Mouse (Mus musculus) limb, embryonic 15.5 days (tissue): ENCODE measurements around the gene Bckdhb. TPM values are rescaled to one million over a fixed set of nuclear protein-coding genes. Genes with fewer than 3 reads are reported as not detected.

ENCODE experiments used
- ATAC-seq: fragments of 200-750 bp; cut with Nextera tagmentation; 2 replicates; pipeline ENCODE4 v1.8.0; 2017; ENCODE audit warnings: low read depth, moderate TSS enrichment; ENCODE audit not compliant: insufficient number of reproducible peaks, low FRiP score, low TSS enrichment
- H3K27ac ChIP-seq: fragments of 300-500 bp; sonication (generic); 2 replicates; pipeline ENCODE4 v1.5.1; 2015; ENCODE audit warnings: moderate library complexity, mild to moderate bottlenecking, inconsistent platforms
- H3K27me3 ChIP-seq: fragments of 300-500 bp; sonication (generic); 2 replicates; pipeline ENCODE4 v1.6.1; 2015; ENCODE audit warnings: inconsistent platforms
- H3K36me3 ChIP-seq: fragments of 300-500 bp; sonication (generic); 2 replicates; pipeline ENCODE4 v1.6.1; 2015; ENCODE audit warnings: inconsistent platforms
- H3K4me1 ChIP-seq: fragments of 300-500 bp; sonication (generic); 2 replicates; pipeline ENCODE4 v1.6.1; 2015; ENCODE audit warnings: inconsistent platforms
- H3K4me2 ChIP-seq: fragments of 300-500 bp; sonication (generic); 2 replicates; pipeline ENCODE4 v1.6.1; 2015; ENCODE audit warnings: mild to moderate bottlenecking, inconsistent platforms
- H3K4me3 ChIP-seq: fragments of 300-500 bp; sonication (generic); 2 replicates; pipeline ENCODE4 v1.5.1; 2015; ENCODE audit warnings: mild to moderate bottlenecking, inconsistent platforms
- H3K9ac ChIP-seq: fragments of 300-500 bp; sonication (generic); 2 replicates; pipeline ENCODE4 v1.6.1; 2015; ENCODE audit warnings: inconsistent platforms
- H3K9me3 ChIP-seq: fragments of 300-500 bp; sonication (generic); 2 replicates; pipeline ENCODE4 v1.6.1; 2016; ENCODE audit warnings: inconsistent platforms
- WGBS: fragments of 180-500 bp; shearing (Covaris S2); methylation state at CpG from one replicate; pipeline ENCODE4 v1.1.7; 2015; 5-methylcytosine and 5-hydroxymethylcytosine counted together
- polyA plus RNA-seq: library from polyadenylated mRNA; unstranded; fragments of >200 nt; fragmentation: Nextera tagmentation; extraction: Ambion mirVana; gene quantifications from 2 replicates; pipeline ENCODE4 v1.2.1, GENCODE M21; 2015

Bckdhb gene
- polyA plus RNA-seq, 1 experiment from 2014 or later, result 46.0 TPM

DNA sequence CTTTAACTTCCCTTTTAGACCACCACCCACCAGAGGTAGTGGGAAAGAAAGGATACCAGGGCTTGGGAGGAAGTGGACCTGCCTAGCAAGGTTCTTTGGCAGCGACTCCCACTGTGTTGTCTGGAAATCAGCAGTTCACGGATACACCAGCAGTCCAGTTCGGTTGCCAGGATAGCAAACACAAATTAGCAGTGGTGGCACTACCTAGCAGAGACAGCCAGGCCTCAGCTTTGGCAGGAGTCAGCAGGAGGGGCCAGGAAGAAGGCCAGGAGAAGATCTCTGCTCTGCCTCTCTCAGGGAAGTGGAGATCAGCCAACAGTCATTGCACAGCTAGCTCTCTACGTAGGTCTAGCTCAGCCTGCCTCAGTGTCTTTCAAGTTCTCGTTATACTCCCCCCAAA, 159.7 kb downstream of the Bckdhb start:
- Histone ChIP-seq H3K9ac (no peak overlapping the region), H3K27me3 (no peaks in the 10 kb centered on the region), H3K4me1 (no peaks in the 10 kb centered on the region), H3K4me2 (no peak overlapping the region), H3K27ac (no peak overlapping the region), H3K9me3 (no peaks in the 10 kb centered on the region), H3K36me3 (no peaks in the 10 kb centered on the region), H3K4me3 (no peak overlapping the region)
- no peak for ATAC-seq
- WGBS, result 86% methylated on average over 5 of the region's 5 CpGs

DNA sequence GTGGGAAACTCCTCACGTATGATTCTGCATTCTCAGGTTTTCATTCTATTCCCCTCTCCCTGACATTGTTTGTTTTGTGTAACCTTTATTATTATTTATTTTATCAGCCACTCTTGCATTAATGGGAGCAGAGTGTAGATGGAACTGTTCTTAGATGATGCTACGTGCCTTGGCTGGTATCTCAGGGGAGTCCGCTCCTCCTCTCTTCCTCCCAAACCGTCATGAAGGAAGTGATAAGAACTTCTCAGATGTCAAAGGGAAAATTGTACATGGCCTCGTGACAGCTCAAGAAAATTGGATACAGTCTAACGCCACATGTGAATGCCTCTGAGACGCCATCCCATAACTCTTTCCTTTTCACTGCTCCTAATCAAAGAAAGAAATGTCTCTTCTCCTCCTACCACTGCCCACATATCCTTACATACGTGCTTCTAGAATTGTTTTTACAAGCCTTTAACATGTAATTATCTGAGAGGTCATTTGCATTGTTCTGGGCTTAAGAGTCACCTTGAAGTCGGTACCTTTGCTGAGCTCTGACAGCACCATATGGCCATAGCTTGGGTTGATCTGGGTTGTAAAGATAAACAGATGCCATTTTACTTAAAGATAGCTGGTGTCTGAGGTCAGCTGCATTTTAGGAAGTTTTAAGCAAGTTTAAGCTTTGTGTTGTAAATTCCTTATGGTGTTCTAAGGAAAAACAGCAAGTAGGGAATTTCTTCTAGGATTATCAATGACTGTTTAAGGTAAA, 165.5 kb downstream of the Bckdhb start:
- no peaks in the 10 kb centered on the region for H3K9me3 ChIP-seq
- H3K36me3 ChIP-seq, result no peaks in the 10 kb centered on the region
- ATAC-seq, result no peak
- H3K4me1 ChIP-seq, result no peaks in the 10 kb centered on the region
- no peak overlapping the region for H3K4me3 ChIP-seq
- H3K9ac ChIP-seq, result no peak overlapping the region
- H3K4me2 ChIP-seq, result no peak overlapping the region
- no peaks in the 10 kb centered on the region for H3K27me3 ChIP-seq
- WGBS, result 59% methylated on average over 9 of the region's 9 CpGs
- H3K27ac ChIP-seq, result no peak overlapping the region

DNA sequence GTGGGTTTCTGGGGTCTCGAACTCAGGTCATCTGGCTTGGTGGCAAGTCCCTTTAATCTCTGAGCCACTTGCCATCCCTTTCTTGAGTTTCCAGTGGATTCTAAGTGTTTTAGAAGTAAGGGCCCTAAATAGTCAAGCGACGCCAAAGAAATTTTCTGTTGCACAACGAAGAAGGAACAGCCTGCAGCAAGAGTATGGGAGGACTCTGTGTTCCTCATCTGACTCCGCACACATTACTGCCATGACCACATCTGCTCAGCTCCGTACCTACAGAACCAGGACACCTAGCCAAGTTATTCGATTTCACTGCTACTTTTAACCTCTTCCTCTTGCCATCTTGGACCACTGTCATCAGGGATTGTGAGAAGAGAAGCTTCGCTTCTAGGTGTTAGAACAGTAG, 168.0 kb downstream of the Bckdhb start:
- no peaks in the 10 kb centered on the region for H3K4me1 ChIP-seq
- 90% methylated on average over 8 of the region's 8 CpGs for WGBS
- ATAC-seq, result no peak
- H3K9ac ChIP-seq, result no peak overlapping the region
- H3K36me3 ChIP-seq, result no peaks in the 10 kb centered on the region
- no peak overlapping the region for H3K27ac ChIP-seq
- no peaks in the 10 kb centered on the region for H3K9me3 ChIP-seq
- no peak overlapping the region for H3K4me3 ChIP-seq
- H3K27me3 ChIP-seq, result no peaks in the 10 kb centered on the region
- no peak overlapping the region for H3K4me2 ChIP-seq

DNA sequence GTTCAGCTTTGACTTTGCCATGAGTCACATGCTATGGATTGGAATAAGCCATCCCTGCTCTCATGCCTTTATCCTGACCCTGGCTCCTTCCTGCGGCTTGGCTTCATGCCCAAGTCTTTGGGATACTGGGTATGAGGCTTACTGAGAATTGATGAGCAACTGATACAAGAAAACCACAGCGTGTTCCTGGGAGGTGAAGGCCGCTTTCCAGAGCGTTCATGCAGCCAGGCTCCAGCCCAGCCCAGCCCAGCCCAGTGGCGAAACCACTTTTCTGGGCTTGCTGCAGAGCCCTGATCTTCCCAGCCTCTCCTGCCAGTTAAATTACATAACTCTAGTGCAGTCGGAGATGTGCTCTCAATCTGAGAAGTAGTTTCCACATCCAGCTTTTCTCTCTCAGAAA, 169.2 kb downstream of the Bckdhb start:
- H3K9me3 ChIP-seq, result no peaks in the 10 kb centered on the region
- 82% methylated on average over 6 of the region's 6 CpGs for WGBS
- no peak overlapping the region for H3K4me2 ChIP-seq
- no peak overlapping the region for H3K4me3 ChIP-seq
- no peak overlapping the region for H3K27ac ChIP-seq
- H3K4me1 ChIP-seq, result no peaks in the 10 kb centered on the region
- H3K36me3 ChIP-seq, result no peaks in the 10 kb centered on the region
- ATAC-seq, result no peak
- H3K27me3 ChIP-seq, result no peaks in the 10 kb centered on the region
- H3K9ac ChIP-seq, result no peak overlapping the region

DNA sequence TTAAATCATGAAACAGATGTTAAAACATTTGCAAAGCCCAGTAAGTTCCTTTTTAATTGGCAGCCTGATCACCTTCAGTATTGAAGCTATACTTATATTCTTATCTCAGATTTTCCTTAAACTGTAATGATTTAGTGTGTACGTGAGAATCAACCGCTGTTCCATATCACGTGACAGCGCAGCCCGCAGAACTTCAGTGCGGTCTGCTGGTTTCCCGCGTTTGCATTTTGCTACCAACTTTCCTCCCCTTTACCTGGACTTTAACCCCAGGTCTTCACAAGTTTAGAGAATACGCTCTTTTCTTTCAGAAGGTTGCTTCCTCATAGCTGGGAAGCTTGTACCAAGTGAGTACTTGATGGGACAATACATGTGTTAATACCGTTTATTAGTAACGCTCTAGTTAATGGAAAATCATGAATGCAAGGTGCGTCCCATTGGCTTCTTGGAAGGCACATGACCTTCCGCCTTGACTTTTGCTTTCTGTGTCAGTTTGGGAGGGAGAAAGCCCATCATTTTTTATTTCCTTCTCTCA, 171.6 kb downstream of the Bckdhb start:
- no peak for ATAC-seq
- H3K4me1 ChIP-seq, result no peaks in the 10 kb centered on the region
- H3K9me3 ChIP-seq, result no peaks in the 10 kb centered on the region
- H3K27ac ChIP-seq, result no peak overlapping the region
- no peaks in the 10 kb centered on the region for H3K27me3 ChIP-seq
- H3K9ac ChIP-seq, result no peak overlapping the region
- no peak overlapping the region for H3K4me2 ChIP-seq
- no peak overlapping the region for H3K4me3 ChIP-seq
- WGBS, result 91% methylated on average over 13 of the region's 13 CpGs
- no peaks in the 10 kb centered on the region for H3K36me3 ChIP-seq

DNA sequence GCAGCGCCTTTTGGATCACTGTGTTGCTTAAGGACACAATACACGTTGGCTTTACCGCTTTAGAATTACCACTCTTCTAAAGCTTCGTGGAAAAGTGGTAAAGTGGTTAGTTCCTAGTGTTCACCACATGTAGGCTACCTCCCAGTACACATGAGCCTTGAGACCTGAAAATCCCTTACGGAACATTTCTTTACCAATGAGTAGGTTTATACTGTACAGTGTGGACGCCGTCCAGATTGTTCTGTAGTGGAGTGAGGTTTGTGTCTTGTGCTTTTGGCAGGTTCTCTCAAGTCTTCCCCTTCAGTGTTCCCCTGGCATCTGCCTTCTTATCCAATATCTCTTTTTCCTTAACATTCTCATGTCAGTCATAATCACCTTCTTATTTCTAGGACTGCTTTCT, 178.4 kb downstream of the Bckdhb start:
- H3K4me1 ChIP-seq, result peaks cover 2% of the 10 kb centered on the region; the same call in 1 of the 2 replicates
- H3K4me2 ChIP-seq, result no peak overlapping the region
- no peak overlapping the region for H3K9ac ChIP-seq
- peak overlapping the region; percentile 17; the same call in 1 of the 2 replicates for H3K27ac ChIP-seq
- 67% methylated on average over 7 of the region's 7 CpGs for WGBS
- H3K4me3 ChIP-seq, result no peak overlapping the region
- H3K27me3 ChIP-seq, result no peaks in the 10 kb centered on the region
- no peaks in the 10 kb centered on the region for H3K36me3 ChIP-seq
- ATAC-seq, result 0 out of 2 replicates have a peak, but pooled peaks have one; percentile 55
- no peaks in the 10 kb centered on the region for H3K9me3 ChIP-seq

DNA sequence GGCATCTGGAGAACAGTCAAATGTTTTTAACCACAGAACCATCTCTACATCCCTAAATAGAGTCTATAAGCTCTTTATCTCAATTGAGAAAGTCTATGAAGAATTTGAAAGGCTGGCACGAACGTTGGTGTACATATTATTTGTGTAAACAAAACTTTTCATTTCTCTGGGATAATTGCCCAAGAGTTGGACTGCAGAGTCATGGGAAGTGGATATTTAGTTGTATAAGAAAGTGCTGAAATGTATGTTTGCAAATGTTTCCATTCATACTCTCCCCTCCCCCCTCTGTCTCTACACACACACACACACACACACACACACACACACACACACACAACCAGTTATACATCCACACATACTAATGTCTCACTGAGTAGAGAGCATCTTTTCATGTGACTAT, 181.5 kb downstream of the Bckdhb start:
- peaks cover 16% of the 10 kb centered on the region; the same call in 1 of the 2 replicates for H3K4me1 ChIP-seq
- H3K4me3 ChIP-seq, result no peak overlapping the region
- ATAC-seq, result no peak
- no peaks in the 10 kb centered on the region for H3K9me3 ChIP-seq
- WGBS, result 82% methylated on average over 2 of the region's 2 CpGs
- no peak overlapping the region for H3K27ac ChIP-seq
- no peaks in the 10 kb centered on the region for H3K27me3 ChIP-seq
- no peak overlapping the region for H3K9ac ChIP-seq
- H3K4me2 ChIP-seq, result no peak overlapping the region
- no peaks in the 10 kb centered on the region for H3K36me3 ChIP-seq

DNA sequence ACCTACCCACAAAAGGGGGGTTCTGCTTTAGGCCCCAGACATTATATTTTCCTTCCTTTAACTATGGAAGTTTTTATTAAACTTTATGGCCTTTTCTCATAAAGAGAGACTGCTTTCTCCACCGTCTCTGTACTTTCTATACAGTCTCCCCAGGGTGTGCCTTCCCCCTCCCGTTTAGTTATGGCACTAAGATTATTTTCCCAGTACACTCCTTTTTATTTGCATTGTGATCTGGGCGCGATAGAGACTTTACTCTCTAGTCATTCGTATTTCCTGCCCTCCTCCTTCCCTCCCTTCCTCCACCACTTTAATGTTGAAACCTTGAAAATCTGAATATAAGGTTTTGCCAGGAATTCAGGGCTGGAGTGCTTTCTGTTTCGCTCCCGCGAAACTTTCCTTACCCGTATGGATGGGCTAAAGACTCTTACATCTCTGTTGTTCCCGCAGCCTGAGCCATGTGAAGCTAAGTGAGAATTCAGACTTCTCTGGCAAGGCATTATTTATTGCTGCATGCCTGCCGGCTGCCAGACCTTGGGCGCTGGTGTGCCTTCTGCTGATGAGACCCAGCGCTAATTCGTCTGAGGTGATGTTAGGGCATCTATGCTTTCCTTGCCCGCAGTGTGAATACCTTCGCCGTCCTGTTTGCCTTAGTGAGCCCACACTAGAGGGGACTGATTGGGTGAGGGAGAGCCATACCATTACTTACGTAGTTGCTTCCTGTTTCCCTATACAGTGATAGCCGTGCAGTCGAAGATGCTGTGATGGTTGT, 182.3 kb downstream of the Bckdhb start:
- Histone ChIP-seq H3K9me3 (no peaks in the 10 kb centered on the region), H3K27ac (peak overlapping the region; percentile 75), H3K36me3 (no peaks in the 10 kb centered on the region), H3K4me3 (peak overlapping the region; percentile 14), H3K9ac (no peak overlapping the region), H3K4me2 (peak overlapping the region; percentile 30), H3K27me3 (no peaks in the 10 kb centered on the region), H3K4me1 (peaks cover 20% of the 10 kb centered on the region; the same call in 1 of the 2 replicates)
- no peak for ATAC-seq
- WGBS, result 38% methylated on average over 20 of the region's 20 CpGs

DNA sequence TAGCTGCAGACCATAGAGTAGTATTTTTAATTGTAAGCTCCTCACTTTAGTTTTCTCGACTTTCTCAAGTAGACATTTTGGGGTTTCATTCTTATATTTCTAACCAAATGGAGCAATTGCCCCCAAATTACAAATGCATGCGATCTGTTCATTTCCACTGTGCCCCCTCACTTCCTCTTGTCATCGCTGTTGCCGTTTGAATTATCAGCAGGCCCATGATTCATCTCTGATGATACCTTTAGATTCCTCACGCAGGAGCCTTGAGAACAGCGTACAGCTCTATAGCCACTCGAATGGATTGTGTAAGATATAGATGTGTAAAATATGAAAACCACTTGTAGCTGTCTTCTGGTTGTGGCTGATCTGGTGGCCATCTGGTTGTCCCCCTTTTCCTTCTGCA, 183.6 kb downstream of the Bckdhb start:
- Histone ChIP-seq H3K9ac (no peak overlapping the region), H3K4me1 (peaks cover 23% of the 10 kb centered on the region; the same call in 1 of the 2 replicates), H3K9me3 (no peaks in the 10 kb centered on the region), H3K27me3 (no peaks in the 10 kb centered on the region), H3K4me3 (no peak overlapping the region), H3K4me2 (no peak overlapping the region), H3K36me3 (no peaks in the 10 kb centered on the region), H3K27ac (no peak overlapping the region)
- WGBS, result 77% methylated on average over 7 of the region's 7 CpGs
- ATAC-seq, result no peak

DNA sequence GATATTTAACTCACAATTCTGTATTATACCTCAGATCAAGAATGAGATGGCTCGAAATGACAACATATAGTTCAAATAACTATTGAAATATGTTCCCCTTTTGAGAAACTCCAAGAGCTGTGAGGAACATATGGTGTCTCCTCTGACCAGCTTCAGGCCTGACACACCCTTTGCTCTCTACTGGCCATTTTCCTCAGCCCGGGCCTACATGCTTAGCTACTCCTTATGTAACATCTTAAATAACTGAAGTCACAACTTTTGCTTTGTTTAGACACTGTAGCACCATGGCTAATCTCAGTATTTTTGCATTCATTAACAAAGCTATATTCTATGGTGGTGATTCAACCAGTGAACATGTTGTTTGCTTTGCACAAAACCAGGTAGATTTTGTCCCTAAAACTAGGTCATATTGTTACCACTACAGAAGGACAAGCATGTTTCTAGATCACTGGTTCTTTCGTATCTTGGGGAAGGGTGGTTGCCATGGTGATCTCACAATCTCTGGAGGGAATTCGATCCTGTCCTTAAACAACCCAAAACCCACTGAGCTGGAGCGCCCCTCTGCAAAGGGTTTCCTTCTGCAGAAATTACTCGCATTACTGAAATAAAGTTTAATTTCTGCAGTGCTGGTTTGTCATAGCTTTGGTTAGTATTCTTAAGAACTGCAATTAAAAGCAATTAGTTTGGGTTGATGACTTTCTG, 185.0 kb downstream of the Bckdhb start:
- Histone ChIP-seq H3K36me3 (no peaks in the 10 kb centered on the region), H3K4me2 (no peak overlapping the region), H3K4me1 (peaks cover 23% of the 10 kb centered on the region; the same call in 1 of the 2 replicates), H3K9ac (no peak overlapping the region), H3K27me3 (no peaks in the 10 kb centered on the region), H3K4me3 (no peak overlapping the region), H3K9me3 (no peaks in the 10 kb centered on the region), H3K27ac (0 out of 2 replicates have a peak overlapping the region, but pooled peaks have one; percentile 44)
- 53% methylated on average over 6 of the region's 6 CpGs for WGBS
- ATAC-seq, result no peak

DNA sequence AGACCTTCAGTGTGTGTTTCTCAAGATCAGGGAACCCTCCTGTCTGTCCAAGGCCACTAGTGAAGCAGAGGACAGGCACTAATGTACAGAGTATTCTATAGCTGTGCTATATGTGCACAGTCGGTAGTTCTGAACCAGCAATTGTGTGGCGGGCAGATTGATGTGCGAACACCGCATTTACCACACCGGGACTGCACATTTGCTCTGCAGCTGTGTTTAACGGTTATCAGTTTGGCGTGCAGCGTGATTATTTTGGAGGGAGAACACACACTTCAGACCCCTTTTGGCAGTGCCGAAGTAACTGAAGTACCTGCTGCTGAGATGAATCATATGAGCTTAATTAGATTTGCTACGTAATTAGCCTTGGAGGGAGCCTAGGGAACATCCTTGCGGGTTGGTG, 185.7 kb downstream of the Bckdhb start:
- ATAC-seq, result no peak
- H3K9ac ChIP-seq, result no peak overlapping the region
- H3K27ac ChIP-seq, result peak overlapping the region; percentile 44; the same call in 1 of the 2 replicates
- no peaks in the 10 kb centered on the region for H3K36me3 ChIP-seq
- no peaks in the 10 kb centered on the region for H3K9me3 ChIP-seq
- H3K4me2 ChIP-seq, result peak overlapping the region; percentile 30
- WGBS, result 27% methylated on average over 11 of the region's 11 CpGs
- no peaks in the 10 kb centered on the region for H3K27me3 ChIP-seq
- H3K4me3 ChIP-seq, result no peak overlapping the region
- peaks cover 23% of the 10 kb centered on the region; the same call in 1 of the 2 replicates for H3K4me1 ChIP-seq
